Mouse (Mus musculus): Measurements from ENCODE around the gene Tceal8.

Tceal8 gene

DNA sequence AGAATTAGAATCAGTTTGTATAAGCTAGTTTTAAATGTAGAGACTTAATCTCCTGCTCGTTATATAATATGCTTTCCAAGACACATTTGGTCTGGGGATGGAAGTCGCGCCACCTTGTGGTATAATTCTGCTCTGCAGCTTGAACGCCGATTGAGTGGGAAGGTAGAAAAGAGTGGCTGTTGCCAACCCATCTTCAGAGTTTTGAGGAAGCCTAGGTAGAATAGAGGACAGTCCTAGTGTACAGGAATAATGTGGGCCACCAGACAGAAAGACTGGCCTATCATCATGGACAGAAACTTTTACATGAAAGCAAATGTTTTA lies 44.4 kb downstream of the Tceal8 start:
- DNase-seq (ENCODE audit: low read depth): peak; percentile 23

DNA sequence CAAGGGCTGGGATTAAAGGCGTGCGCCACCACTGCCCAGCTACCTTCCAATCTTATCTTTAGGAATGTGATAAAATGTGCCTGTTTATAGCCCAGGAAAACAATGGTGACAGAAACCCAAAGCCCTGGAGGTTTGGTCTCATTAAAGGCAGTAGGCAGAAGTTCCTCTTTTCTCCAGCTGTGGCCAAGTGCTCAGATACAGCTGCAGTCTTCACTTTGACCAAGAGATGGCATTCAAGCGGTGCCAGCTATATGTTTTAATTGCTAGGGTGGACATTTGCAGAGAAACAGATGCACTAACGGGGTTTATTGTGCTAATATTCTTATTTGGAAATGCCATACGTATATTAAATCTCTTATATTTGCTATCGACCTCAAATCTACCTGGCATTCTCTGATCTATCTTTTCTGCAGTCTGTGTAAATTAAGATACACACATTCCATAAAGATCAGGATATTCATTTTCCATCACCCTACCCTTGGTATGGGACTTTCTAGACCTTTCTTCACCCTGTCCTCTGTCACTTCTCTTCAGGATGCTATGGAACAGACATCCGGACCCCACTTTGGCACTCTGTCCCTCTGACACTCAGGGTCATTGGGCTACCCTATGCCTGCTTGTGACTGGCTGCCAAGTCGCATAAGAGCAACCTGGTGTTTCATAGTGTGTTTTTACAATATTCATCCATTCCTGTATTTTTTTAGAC lies 45.0 kb downstream of the Tceal8 start:
- DNase-seq (ENCODE audit: low read depth): no peak
